Mouse (Mus musculus): ENCODE data around the gene Krtap13. TPM values are rescaled to one million over a fixed set of nuclear protein-coding genes. Genes with fewer than 3 reads are reported as not detected.

Krtap13 gene
- not detected for polyA plus RNA-seq (2017; shearing (Covaris generic))

GRCm38 (mm10) chr16:88751535-88751934 is at the start of gene Krtap13:
Gene Krtap13 (minus strand): TSS chr16:88751635.

GRCm38 (mm10) chr16:88777596-88777995 is 26.2 kb upstream of the Krtap13 start, which contains the start of gene Gm5965:
Gene Gm5965 (plus strand): TSS chr16:88777896.

GRCm38 (mm10) chr16:88774106-88774505 is 22.7 kb upstream of the Krtap13 start, which contains the start of gene 2310057N15Rik:
Gene 2310057N15Rik (minus strand): TSS chr16:88774206.

GRCm38 (mm10) chr16:88758547-88758946 is 7.1 kb upstream of the Krtap13 start, which contains the start of gene 2310034C09Rik:
Gene 2310034C09Rik (plus strand): TSS chr16:88758847.

GRCm38 (mm10) chr16:88728812-88729275 is 22.6 kb downstream of the Krtap13 start, which contains the start of gene Krtap13-1:
Gene Krtap13-1 (plus strand): TSS chr16:88728862.

GRCm38 (mm10) chr16:88707496-88708012 is 43.9 kb downstream of the Krtap13 start, which contains the start of gene 2310061N02Rik:
Gene 2310061N02Rik (minus strand): TSS chr16:88707962.

Other genes with a start within 250 kb of the Krtap13 start
- gene Cldn17, start 244.7 kb downstream of the Krtap13 start, polyA plus RNA-seq (2017; shearing (Covaris generic)), result not detected
- under 1 TPM; 0.23 to 0.58 TPM for gene Cldn8, start 188.5 kb downstream of the Krtap13 start, polyA plus RNA-seq (2017; shearing (Covaris generic))
- gene Krtap24-1, start 139.4 kb downstream of the Krtap13 start, polyA plus RNA-seq (2017; shearing (Covaris generic)), result not detected
- gene 2310079G19Rik, start 124.0 kb downstream of the Krtap13 start, polyA plus RNA-seq (2017; shearing (Covaris generic)), result not detected
- under 1 TPM in 1 of 2 experiments, not detected in 1; 0.18 TPM for gene Krtap26-1, start 103.8 kb downstream of the Krtap13 start, polyA plus RNA-seq (2017; shearing (Covaris generic))
- gene Krtap27-1, start 80.0 kb downstream of the Krtap13 start, polyA plus RNA-seq (2017; shearing (Covaris generic)), result not detected
- under 1 TPM in 1 of 2 experiments, not detected in 1; 0.37 TPM for gene 2310061N02Rik, start 43.7 kb downstream of the Krtap13 start, polyA plus RNA-seq (2017; shearing (Covaris generic))
- gene Krtap13-1, start 22.8 kb downstream of the Krtap13 start, polyA plus RNA-seq (2017; shearing (Covaris generic)), result not detected
- under 1 TPM in 1 of 2 experiments, not detected in 1; 0.37 TPM for gene 2310034C09Rik, start 7.2 kb upstream of the Krtap13 start, polyA plus RNA-seq (2017; shearing (Covaris generic))
- not detected for gene 2310057N15Rik, start 22.6 kb upstream of the Krtap13 start, polyA plus RNA-seq (2017; shearing (Covaris generic))
- gene Gm5965, start 26.3 kb upstream of the Krtap13 start, polyA plus RNA-seq (2017; shearing (Covaris generic)), result not detected
- gene Gm20741, start 60.6 kb upstream of the Krtap13 start, polyA plus RNA-seq (2017; shearing (Covaris generic)), result not detected
- gene Krtap15, start 68.6 kb upstream of the Krtap13 start, polyA plus RNA-seq (2017; shearing (Covaris generic)), result not detected
- not detected for gene Krtap14, start 74.5 kb upstream of the Krtap13 start, polyA plus RNA-seq (2017; shearing (Covaris generic))
- gene Krtap19-1, start 117.8 kb upstream of the Krtap13 start, polyA plus RNA-seq (2017; shearing (Covaris generic)), result not detected
- gene Krtap19-2, start 122.6 kb upstream of the Krtap13 start, polyA plus RNA-seq (2017; shearing (Covaris generic)), result not detected
- not detected for gene Krtap19-3, start 126.4 kb upstream of the Krtap13 start, polyA plus RNA-seq (2017; shearing (Covaris generic))
- gene Krtap19-4, start 133.5 kb upstream of the Krtap13 start, polyA plus RNA-seq (2017; shearing (Covaris generic)), result not detected
- gene Krtap19-5, start 144.8 kb upstream of the Krtap13 start, polyA plus RNA-seq (2017; shearing (Covaris generic)), result not detected
- gene Krtap19-9b, start 180.6 kb upstream of the Krtap13 start, polyA plus RNA-seq (2017; shearing (Covaris generic)), result not detected
- not detected for gene Krtap16-3, start 211.2 kb upstream of the Krtap13 start, polyA plus RNA-seq (2017; shearing (Covaris generic))

All from activated CD4-positive, CD25-positive, alpha-beta regulatory T cell (primary cell).